Mouse (Mus musculus) heart, adult 2 months (tissue): ENCODE measurements around the gene Gm20388. TPM values are rescaled to one million over a fixed set of nuclear protein-coding genes. Genes with fewer than 3 reads are reported as not detected.

Source experiments
- DNase-seq, 2 experiments: peaks; one replicate each; pipeline ENCODE4 v3.0.0; 2021
- H3K27ac ChIP-seq: fragments of 200-600 bp; 2 replicates; pipeline ENCODE4 v1.8.1; 2022
- H3K27me3 ChIP-seq: fragments of 200-500 bp; 2 replicates; pipeline ENCODE4 v1.6.1; 2012; ENCODE audit warnings: mild to moderate bottlenecking, low read length, inconsistent platforms, mixed read lengths; ENCODE audit not compliant: control insufficient read depth, insufficient read depth
- H3K36me3 ChIP-seq: fragments of 200-500 bp; 2 replicates; pipeline ENCODE4 v1.6.1; 2012; ENCODE audit warnings: low read length, inconsistent platforms; ENCODE audit not compliant: control insufficient read depth, insufficient read depth
- H3K4me1 ChIP-seq: fragments of 200-500 bp; 2 replicates; pipeline ENCODE4 v1.6.1; 2011; ENCODE audit warnings: low read length; ENCODE audit not compliant: control insufficient read depth, insufficient read depth
- H3K4me3 ChIP-seq: fragments of 200-600 bp; 2 replicates; pipeline ENCODE4 v1.8.1; 2022
- H3K79me2 ChIP-seq: fragments of 200-500 bp; replicated peaks from 2 replicates; pipeline ENCODE4 v1.6.1; 2012; ENCODE audit warnings: mild to moderate bottlenecking, inconsistent platforms, low read length, moderate library complexity, mixed read lengths; ENCODE audit not compliant: control insufficient read depth, insufficient read depth
- H3K9ac ChIP-seq: fragments of 200-500 bp; 2 replicates; pipeline ENCODE4 v1.6.1; 2012; ENCODE audit warnings: low read depth, mild to moderate bottlenecking, control low read depth, inconsistent platforms, low read length, mixed read lengths
- CTCF ChIP-seq: fragments of 200-600 bp; IDR thresholded peaks from 2 replicates; pipeline ENCODE4 v1.8.1; 2022; ENCODE audit warnings: antibody characterized with exemption, mild to moderate bottlenecking, moderate library complexity
- EP300 ChIP-seq: fragments of 200-500 bp; IDR thresholded peaks from 2 replicates; pipeline ENCODE4 v1.6.1; 2011; ENCODE audit warnings: low read depth, low read length, control low read depth; ENCODE audit not compliant: insufficient read depth
- POLR2A ChIP-seq: fragments of 200-500 bp; IDR thresholded peaks from 2 replicates; pipeline ENCODE4 v1.6.1; 2011; ENCODE audit warnings: mild to moderate bottlenecking, low read depth, low read length, control low read depth; ENCODE audit not compliant: insufficient read depth
- WGBS: fragments of 180-500 bp; shearing (Covaris S2); methylation state at CpG from one replicate; pipeline ENCODE4 v1.1.7; 2018; 5-methylcytosine and 5-hydroxymethylcytosine counted together
- intact Hi-C: fragments of 180-260 bp; cut with DNase I; formaldehyde crosslinking; loops from one replicate; pipeline ENCODE4 v1.15.1; 2025
- polyA plus RNA-seq: library from polyadenylated mRNA; depleted of rRNA; stranded (reverse); fragments of >200 nt; gene quantifications from 2 replicates; pipeline ENCODE4 v1.2.3, GENCODE M21; 2012
- total RNA-seq, 2 experiments: library from RNA; stranded (reverse); gene quantifications; 2 replicates each; pipeline ENCODE4 v1.2.3; 2021

Gm20388 gene
- total and polyA plus RNA-seq, 3 experiments = 1.8 to 32.3 TPM; not detected in 1

DNA sequence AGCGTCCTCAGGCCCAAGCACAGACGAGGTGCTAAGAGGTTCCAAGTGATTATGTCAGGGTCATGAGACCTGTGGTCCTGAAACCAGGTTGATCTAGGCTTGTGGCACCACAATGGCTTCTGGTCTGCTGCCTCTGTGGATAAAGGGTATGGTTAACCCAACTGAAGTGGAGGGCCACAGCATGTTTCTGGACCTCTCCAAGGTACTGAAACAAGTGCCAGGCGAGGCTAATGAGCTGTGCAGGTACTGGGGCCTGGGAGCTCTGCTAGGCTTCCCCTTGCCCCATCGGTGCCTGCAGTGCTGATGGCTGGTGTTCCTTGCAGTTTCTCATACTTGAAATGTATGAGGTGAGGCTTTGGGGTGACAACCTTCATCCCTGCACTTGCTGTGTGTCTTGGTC is 2826.4 kb downstream of the Gm20388 start:
- TF ChIP-seq EP300 (no peak), POLR2A (no peak), CTCF (no peak)
- no peaks in the 10 kb centered on the region for H3K27me3 ChIP-seq
- DNase-seq = no peak

DNA sequence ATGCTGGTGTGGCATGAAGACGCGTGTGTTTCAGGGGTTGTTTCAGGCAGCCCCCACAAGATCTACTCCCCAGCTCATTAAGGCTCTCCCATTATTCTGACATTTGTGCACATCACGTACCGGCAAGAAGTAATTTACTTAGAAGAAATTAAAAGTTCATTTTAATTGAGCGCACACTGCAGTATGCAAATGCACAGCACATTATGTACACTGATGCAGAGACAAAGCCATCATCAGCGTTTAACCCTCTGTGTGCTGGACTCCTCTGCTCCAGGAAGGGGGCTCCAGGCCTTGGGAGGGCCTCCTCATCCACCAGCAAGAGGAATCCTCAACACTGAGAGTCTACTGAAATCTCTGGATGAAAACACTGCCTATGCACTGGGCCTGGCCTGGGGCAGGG is 2827.2 kb downstream of the Gm20388 start:
- 87% methylated on average over 6 of the region's 6 CpGs for WGBS
- no peak overlapping the region for H3K4me3 ChIP-seq
- no peaks in the 10 kb centered on the region for H3K79me2 ChIP-seq
- no peaks in the 10 kb centered on the region for H3K36me3 ChIP-seq
- no peak overlapping the region for H3K27ac ChIP-seq
- intact Hi-C loops = no loop called here
- H3K27me3 ChIP-seq = no peaks in the 10 kb centered on the region
- H3K4me1 ChIP-seq = peaks cover 5% of the 10 kb centered on the region
- no peak for DNase-seq
- H3K9ac ChIP-seq = no peak overlapping the region
- no peak for TF ChIP-seq POLR2A
- TF ChIP-seq EP300 = no peak
- TF ChIP-seq CTCF = no peak

More for the DNA sequence above, 2826.4 kb downstream of the Gm20388 start:
- Histone ChIP-seq H3K4me1 (peaks cover 5% of the 10 kb centered on the region), H3K36me3 (no peaks in the 10 kb centered on the region), H3K79me2 (no peaks in the 10 kb centered on the region), H3K27ac (no peak overlapping the region), H3K4me3 (no peak overlapping the region), H3K9ac (no peak overlapping the region)
- 68% methylated on average over 4 of the region's 4 CpGs for WGBS
- intact Hi-C loops = no loop called here

DNA sequence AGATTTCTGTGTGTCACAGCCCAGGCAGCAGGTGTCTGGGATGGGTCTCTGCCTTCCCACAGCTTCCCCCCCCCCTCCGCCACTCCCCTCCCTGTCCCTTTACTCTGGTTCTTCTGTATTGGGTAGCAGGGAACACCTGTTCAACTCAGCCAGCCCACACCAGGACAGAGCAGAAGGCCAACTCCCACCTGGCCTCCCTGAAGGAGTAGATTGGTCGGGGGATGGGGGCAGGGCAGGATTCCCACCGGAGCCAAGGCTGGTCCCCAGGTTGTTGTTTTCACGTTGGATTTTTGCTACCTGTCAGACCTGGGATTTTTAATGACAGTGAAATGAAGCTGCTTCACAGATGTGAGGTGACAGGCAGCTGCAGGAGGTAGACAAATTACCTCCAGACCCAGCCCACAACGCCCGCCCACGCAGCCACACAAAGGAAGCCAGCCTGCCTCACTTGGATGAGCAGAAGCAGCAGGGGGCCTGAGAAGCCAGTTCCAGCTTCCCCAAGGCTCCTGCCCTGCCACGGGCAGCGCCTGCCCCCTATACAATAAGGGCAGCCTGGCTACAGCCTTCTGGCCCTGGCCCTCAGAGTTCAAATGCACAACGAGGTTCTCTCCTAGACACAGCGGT is 2828.6 kb downstream of the Gm20388 start:
- 49% methylated on average over 11 of the region's 11 CpGs for whole genome bisulfite sequencing
- no peaks in the 10 kb centered on the region for H3K27me3 ChIP-seq

DNA sequence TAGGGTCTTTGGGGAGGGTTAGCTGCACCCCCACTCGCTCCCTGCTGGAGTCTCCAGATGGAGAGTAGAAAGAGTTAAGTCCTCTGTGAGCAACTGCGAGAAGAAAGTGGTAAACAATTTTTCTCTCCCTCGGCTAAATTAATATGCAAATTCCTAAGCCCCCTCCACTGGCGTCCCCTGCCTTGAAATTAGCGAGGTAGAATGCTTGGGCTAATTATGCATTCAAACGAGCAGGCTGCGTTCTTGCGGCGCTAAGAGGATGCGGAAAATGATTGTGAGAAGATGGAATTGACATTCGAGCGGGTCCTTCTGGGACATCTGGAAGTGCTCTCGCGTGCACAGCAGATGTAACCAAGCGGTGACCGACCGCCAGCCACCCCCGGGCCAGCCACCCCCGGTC is 2831.8 kb downstream of the Gm20388 start:
- Histone ChIP-seq H3K4me1 (no peaks in the 10 kb centered on the region), H3K27me3 (peaks cover 3% of the 10 kb centered on the region; the same call in 1 of the 2 replicates), H3K79me2 (no peaks in the 10 kb centered on the region), H3K4me3 (no peak overlapping the region), H3K27ac (no peak overlapping the region), H3K9ac (no peak overlapping the region), H3K36me3 (no peaks in the 10 kb centered on the region)
- 33% methylated on average over 19 of the region's 19 CpGs for WGBS
- TF ChIP-seq CTCF = no peak
- TF ChIP-seq POLR2A = no peak
- TF ChIP-seq EP300 = no peak
- intact Hi-C loops = no loop called here
- no peak for DNase-seq

More for the DNA sequence above, 2828.6 kb downstream of the Gm20388 start:
- Histone ChIP-seq H3K9ac (no peak overlapping the region), H3K79me2 (no peaks in the 10 kb centered on the region), H3K27ac (no peak overlapping the region), H3K4me1 (peaks cover 5% of the 10 kb centered on the region), H3K36me3 (no peaks in the 10 kb centered on the region), H3K4me3 (no peak overlapping the region)
- intact Hi-C loops = no loop called here
- peak in 1 of 2 experiments; percentile 58 for DNase-seq
- no peak for TF ChIP-seq CTCF
- TF ChIP-seq POLR2A = no peak
- TF ChIP-seq EP300 = no peak

GRCm38 (mm10) chr8:122745022-122745749 is 2834.5 kb downstream of the Gm20388 start:
- TF ChIP-seq EP300 (no peak), POLR2A (no peak), CTCF (no peak)
- no peak overlapping the region for H3K27ac ChIP-seq
- no peaks in the 10 kb centered on the region for H3K36me3 ChIP-seq
- DNase-seq = no peak
- peaks cover 3% of the 10 kb centered on the region; the same call in 1 of the 2 replicates for H3K27me3 ChIP-seq
- no peak overlapping the region for H3K9ac ChIP-seq
- no peaks in the 10 kb centered on the region for H3K4me1 ChIP-seq
- no peak overlapping the region for H3K4me3 ChIP-seq
- 47% methylated on average over 17 of the region's 17 CpGs for WGBS
- no peaks in the 10 kb centered on the region for H3K79me2 ChIP-seq
- intact Hi-C loops = no loop called here

GRCm38 (mm10) chr8:122745750-122746275 is 2835.2 kb downstream of the Gm20388 start:
- no peak for DNase-seq
- Histone ChIP-seq H3K36me3 (no peaks in the 10 kb centered on the region), H3K4me3 (no peak overlapping the region), H3K27ac (no peak overlapping the region), H3K27me3 (peaks cover 3% of the 10 kb centered on the region; the same call in 1 of the 2 replicates), H3K9ac (no peak overlapping the region), H3K4me1 (no peaks in the 10 kb centered on the region), H3K79me2 (no peaks in the 10 kb centered on the region)
- 42% methylated on average over 16 of the region's 16 CpGs for WGBS
- no peak for TF ChIP-seq EP300
- TF ChIP-seq CTCF = no peak
- TF ChIP-seq POLR2A = no peak
- intact Hi-C loops = no loop called here
